Mouse (Mus musculus) liver, embryonic 15.5 days (tissue): ENCODE data around the gene Mthfd1l. TPM values are rescaled to one million over a fixed set of nuclear protein-coding genes. Genes with fewer than 3 reads are reported as not detected.
"Not testable (repeated sequence)": the region's sequence is repeated elsewhere in the genome, so short reads cannot be mapped to it uniquely, and the experiment has no call there.

Experiments
- ATAC-seq: fragments of 200-750 bp; cut with Nextera tagmentation; 2 replicates; pipeline ENCODE4 v1.8.0; 2017; ENCODE audit warnings: moderate number of reproducible peaks, mild to moderate bottlenecking, moderate library complexity; ENCODE audit not compliant: insufficient read depth
- H3K27ac ChIP-seq: fragments of 300-500 bp; sonication (generic); replicated peaks from 2 replicates; pipeline ENCODE4 v1.5.1; 2015; ENCODE audit warnings: mild to moderate bottlenecking, inconsistent platforms
- H3K27me3 ChIP-seq: fragments of 300-500 bp; sonication (generic); 2 replicates; pipeline ENCODE4 v1.6.1; 2015; ENCODE audit warnings: mild to moderate bottlenecking, inconsistent platforms
- H3K36me3 ChIP-seq: fragments of 300-500 bp; sonication (generic); replicated peaks from 2 replicates; pipeline ENCODE4 v1.6.1; 2015; ENCODE audit warnings: moderate library complexity, mild to moderate bottlenecking, inconsistent platforms
- H3K4me1 ChIP-seq: fragments of 300-500 bp; sonication (generic); replicated peaks from 2 replicates; pipeline ENCODE4 v1.6.1; 2015; ENCODE audit warnings: inconsistent platforms
- H3K4me2 ChIP-seq: fragments of 300-500 bp; sonication (generic); 2 replicates; pipeline ENCODE4 v1.6.1; 2015; ENCODE audit warnings: moderate library complexity, mild to moderate bottlenecking, inconsistent platforms
- H3K4me3 ChIP-seq: fragments of 300-500 bp; sonication (generic); replicated peaks from 2 replicates; pipeline ENCODE4 v1.5.1; 2015; ENCODE audit warnings: mild to moderate bottlenecking, inconsistent platforms
- H3K9ac ChIP-seq: fragments of 300-500 bp; sonication (generic); 2 replicates; pipeline ENCODE4 v1.6.1; 2015; ENCODE audit warnings: moderate library complexity, mild to moderate bottlenecking, inconsistent platforms
- H3K9me3 ChIP-seq: fragments of 300-500 bp; sonication (generic); replicated peaks from 2 replicates; pipeline ENCODE4 v1.6.1; 2016; ENCODE audit warnings: inconsistent platforms
- WGBS: fragments of 180-500 bp; shearing (Covaris S2); methylation state at CpG from one replicate; pipeline ENCODE4 v1.1.7; 2015; ENCODE audit warnings: mixed read lengths; ENCODE audit not compliant: insufficient replicate concordance; 5-methylcytosine and 5-hydroxymethylcytosine counted together
- polyA plus RNA-seq: library from polyadenylated mRNA; unstranded; fragments of >200 nt; fragmentation: Nextera tagmentation; extraction: Ambion mirVana; gene quantifications from 2 replicates; pipeline ENCODE4 v1.2.1, GENCODE M21; 2015

Mthfd1l gene
- polyA plus RNA-seq, 1 experiment from 2014 or later, result 18.9 TPM

DNA sequence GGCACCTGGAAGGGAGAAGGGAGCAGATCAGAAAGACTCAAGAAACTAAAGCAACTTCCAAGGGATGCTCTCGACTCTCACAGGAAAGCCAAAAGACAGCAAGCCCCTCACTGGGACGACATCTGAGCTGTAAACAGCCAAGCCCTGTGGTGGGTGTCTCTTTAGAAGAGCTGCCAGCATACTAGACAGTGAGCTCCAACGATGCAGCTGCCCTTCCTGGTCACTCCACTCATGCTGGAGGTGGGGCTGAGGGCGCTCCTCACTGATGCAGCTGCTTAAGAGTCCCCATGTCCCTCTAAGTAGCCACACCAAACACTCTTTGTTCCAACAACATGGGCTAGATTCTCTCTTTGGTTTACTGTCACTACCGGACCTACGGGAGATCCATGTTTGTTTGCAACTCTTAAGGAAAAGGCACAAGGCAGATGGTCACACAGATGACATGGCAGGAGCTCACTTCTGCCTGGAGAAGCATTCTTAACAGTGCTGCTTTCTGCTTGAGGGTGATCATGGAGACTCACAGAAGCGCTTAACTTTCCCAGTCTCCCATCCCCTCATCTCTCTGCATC, 96.4 kb downstream of the Mthfd1l start:
- Histone ChIP-seq H3K4me2 (no peak overlapping the region), H3K4me1 (no peaks in the 10 kb centered on the region)
- WGBS, result 76% methylated on average over 7 of the region's 7 CpGs

DNA sequence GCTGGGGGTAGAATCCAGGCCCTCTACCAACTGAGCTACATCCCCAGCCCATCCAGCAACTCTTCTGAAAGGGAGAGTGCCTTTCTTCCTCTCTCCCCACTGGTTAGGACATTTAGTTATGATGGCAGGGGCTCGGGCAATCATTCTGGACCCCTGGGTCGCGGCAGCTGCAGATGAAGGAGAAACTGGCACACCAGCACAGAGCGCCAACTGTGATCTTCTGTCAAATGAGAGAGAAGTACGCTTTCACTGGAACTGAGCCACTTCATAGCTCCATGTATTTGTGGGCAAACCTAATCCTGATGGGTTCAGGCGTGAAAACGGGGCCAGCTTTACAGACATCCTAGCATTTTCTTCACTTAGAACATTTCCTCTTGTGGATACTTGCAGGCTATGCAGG, 97.1 kb downstream of the Mthfd1l start:
- H3K9me3 ChIP-seq, result no peaks in the 10 kb centered on the region
- H3K27me3 ChIP-seq, result no peaks in the 10 kb centered on the region
- no peaks in the 10 kb centered on the region for H3K4me1 ChIP-seq
- H3K9ac ChIP-seq, result no peak overlapping the region
- H3K27ac ChIP-seq, result no peak overlapping the region
- peaks cover 17% of the 10 kb centered on the region; the same call in 1 of the 2 replicates for H3K36me3 ChIP-seq
- no peak overlapping the region for H3K4me2 ChIP-seq
- no peak overlapping the region for H3K4me3 ChIP-seq
- no peak for ATAC-seq
- 83% methylated on average over 7 of the region's 7 CpGs for WGBS

More for the DNA sequence above, 96.4 kb downstream of the Mthfd1l start:
- Histone ChIP-seq H3K9ac (no peak overlapping the region), H3K27me3 (no peaks in the 10 kb centered on the region), H3K9me3 (no peaks in the 10 kb centered on the region), H3K4me3 (no peak overlapping the region), H3K27ac (no peak overlapping the region), H3K36me3 (peaks cover 19% of the 10 kb centered on the region; the same call in 1 of the 2 replicates)
- ATAC-seq, result no peak

DNA sequence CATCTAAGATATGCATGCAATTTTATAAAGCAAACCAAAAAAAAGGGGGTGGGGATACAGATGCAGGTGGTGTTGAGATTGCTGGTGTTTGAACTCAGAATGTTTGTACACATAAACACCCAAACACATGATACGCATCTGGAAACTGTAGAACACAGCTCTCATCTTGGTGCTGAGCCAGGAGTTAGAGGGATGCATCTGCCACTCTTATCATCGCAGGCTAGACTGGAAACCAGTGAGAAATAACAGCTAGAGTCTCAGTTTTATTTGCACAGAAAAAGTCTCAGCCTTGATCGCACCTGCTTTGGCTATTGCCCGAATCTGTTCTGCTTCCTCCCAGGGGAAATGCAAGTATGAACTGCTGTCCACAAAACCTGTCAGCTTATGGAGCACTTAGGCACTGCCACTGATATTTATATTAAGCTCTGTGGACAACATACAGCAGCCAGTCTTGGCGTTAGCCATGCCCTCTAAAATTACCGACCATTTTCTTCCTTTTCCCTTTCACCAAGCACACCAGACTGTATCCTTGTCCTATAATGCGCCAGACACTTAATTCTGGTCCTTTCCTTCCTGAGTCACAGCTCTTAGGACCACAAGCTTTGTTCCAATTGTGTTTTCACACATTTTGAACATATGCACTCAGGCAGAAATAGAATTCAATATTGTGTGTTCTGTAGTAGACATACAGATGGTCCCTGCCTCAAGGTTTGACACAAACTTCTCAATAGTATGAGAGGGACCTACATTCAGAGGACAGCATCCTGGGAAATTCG, 98.3 kb downstream of the Mthfd1l start:
- H3K27ac ChIP-seq, result no peak overlapping the region
- H3K9ac ChIP-seq, result no peak overlapping the region
- no peaks in the 10 kb centered on the region for H3K27me3 ChIP-seq
- WGBS, result 80% methylated on average over 8 of the region's 8 CpGs
- H3K9me3 ChIP-seq, result no peaks in the 10 kb centered on the region
- no peaks in the 10 kb centered on the region for H3K4me1 ChIP-seq
- no peak for ATAC-seq
- no peak overlapping the region for H3K4me3 ChIP-seq
- H3K4me2 ChIP-seq, result no peak overlapping the region
- H3K36me3 ChIP-seq, result peaks cover 14% of the 10 kb centered on the region; the same call in 1 of the 2 replicates

- no peak for ATAC-seq
- no peak overlapping the region for H3K4me2 ChIP-seq
- H3K27ac ChIP-seq, result no peak overlapping the region
- no peaks in the 10 kb centered on the region for H3K27me3 ChIP-seq
- peaks cover 14% of the 10 kb centered on the region; the same call in 1 of the 2 replicates for H3K36me3 ChIP-seq
- H3K9ac ChIP-seq, result no peak overlapping the region
- H3K4me1 ChIP-seq, result no peaks in the 10 kb centered on the region
- WGBS, result 75% methylated on average over 6 of the region's 6 CpGs
- no peaks in the 10 kb centered on the region for H3K9me3 ChIP-seq
- no peak overlapping the region for H3K4me3 ChIP-seq
Measured at GRCm38 (mm10) chr10:4071845-4072345, 99.0 kb downstream of the Mthfd1l start.

- ATAC-seq, H3K9ac ChIP-seq, H3K9me3 ChIP-seq, H3K4me3 ChIP-seq, H3K27me3 ChIP-seq, H3K4me2 ChIP-seq, H3K27ac ChIP-seq, H3K4me1 ChIP-seq: not testable (repeated sequence)
- WGBS, result 77% methylated on average over 4 of the region's 4 CpGs
- H3K36me3 ChIP-seq, result peaks cover 14% of the 10 kb centered on the region; the same call in 1 of the 2 replicates
Measured at GRCm38 (mm10) chr10:4072491-4072890, 99.6 kb downstream of the Mthfd1l start.

GRCm38 (mm10) chr10:4078220-4078840, 105.4 kb downstream of the Mthfd1l start:
- ATAC-seq, result no peak
- WGBS, result 65% methylated on average over 9 of the region's 9 CpGs

GRCm38 (mm10) chr10:4078979-4079630, 106.2 kb downstream of the Mthfd1l start:
- no peaks in the 10 kb centered on the region for H3K9me3 ChIP-seq
- 0 out of 2 replicates have a peak overlapping the region, but pooled peaks have one; percentile 31 for H3K27ac ChIP-seq
- H3K9ac ChIP-seq, result no peak overlapping the region
- H3K4me3 ChIP-seq, result no peak overlapping the region
- no peak overlapping the region for H3K4me2 ChIP-seq
- no peaks in the 10 kb centered on the region for H3K4me1 ChIP-seq
- ATAC-seq, result no peak
- WGBS, result 46% methylated on average over 8 of the region's 8 CpGs
- H3K27me3 ChIP-seq, result no peaks in the 10 kb centered on the region
- peaks cover 15% of the 10 kb centered on the region for H3K36me3 ChIP-seq

More at GRCm38 (mm10) chr10:4078220-4078840, 105.4 kb downstream of the Mthfd1l start:
- Histone ChIP-seq H3K36me3 (peaks cover 7% of the 10 kb centered on the region), H3K4me1 (no peaks in the 10 kb centered on the region), H3K9ac (no peak overlapping the region), H3K4me2 (no peak overlapping the region), H3K27ac (no peak overlapping the region), H3K4me3 (no peak overlapping the region), H3K27me3 (no peaks in the 10 kb centered on the region), H3K9me3 (no peaks in the 10 kb centered on the region)

- Histone ChIP-seq H3K4me1 (no peaks in the 10 kb centered on the region), H3K9ac (no peak overlapping the region), H3K27ac (0 out of 2 replicates have a peak overlapping the region, but pooled peaks have one; percentile 3), H3K4me2 (peak overlapping the region; percentile 25; the same call in 1 of the 2 replicates), H3K27me3 (no peaks in the 10 kb centered on the region), H3K4me3 (no peak overlapping the region), H3K36me3 (peaks cover 22% of the 10 kb centered on the region), H3K9me3 (no peaks in the 10 kb centered on the region)
- 34% methylated on average over 15 of the region's 15 CpGs for WGBS
- ATAC-seq, result no peak
Measured at GRCm38 (mm10) chr10:4079643-4080244, 106.8 kb downstream of the Mthfd1l start.

GRCm38 (mm10) chr10:4083609-4084008, 110.7 kb downstream of the Mthfd1l start:
- 80% methylated on average over 9 of the region's 9 CpGs for WGBS
- H3K4me1 ChIP-seq, result no peaks in the 10 kb centered on the region
- H3K27me3 ChIP-seq, result no peaks in the 10 kb centered on the region
- H3K9ac ChIP-seq, result no peak overlapping the region
- no peak overlapping the region for H3K27ac ChIP-seq
- no peak overlapping the region for H3K4me2 ChIP-seq
- H3K36me3 ChIP-seq, result peaks cover 44% of the 10 kb centered on the region
- H3K9me3 ChIP-seq, result no peaks in the 10 kb centered on the region
- H3K4me3 ChIP-seq, result no peak overlapping the region
- ATAC-seq, result no peak

- H3K4me2 ChIP-seq, result no peak overlapping the region
- H3K36me3 ChIP-seq, result peaks cover 56% of the 10 kb centered on the region
- no peaks in the 10 kb centered on the region for H3K4me1 ChIP-seq
- no peak for ATAC-seq
- no peak overlapping the region for H3K9ac ChIP-seq
- no peaks in the 10 kb centered on the region for H3K9me3 ChIP-seq
- no peaks in the 10 kb centered on the region for H3K27me3 ChIP-seq
- 68% methylated on average over 4 of the region's 4 CpGs for WGBS
- no peak overlapping the region for H3K4me3 ChIP-seq
- no peak overlapping the region for H3K27ac ChIP-seq
Measured at GRCm38 (mm10) chr10:4084907-4085306, 112.0 kb downstream of the Mthfd1l start.
